Mouse (Mus musculus) adrenal gland, postnatal 14 days (tissue): ENCODE results near the gene Cel. TPM values are rescaled to one million over a fixed set of nuclear protein-coding genes. Genes with fewer than 3 reads are reported as not detected.
A peak's percentile ranks its signal among the peaks of the same experiment; 100 is the strongest.

Source experiments
- DNase-seq: peaks from one replicate; pipeline ENCODE4 v3.0.0; 2021; ENCODE audit warnings: mixed read lengths
- total RNA-seq: library from RNA; stranded (reverse); gene quantifications from 2 replicates; pipeline ENCODE4 v1.2.3, GENCODE M21; 2021

Cel gene
- total RNA-seq, 1 experiment from 2014 or later, result 0.15 TPM

- no peak for DNase-seq
Observed at GRCm38 (mm10) chr2:28537634-28537920, 25.6 kb downstream of the Cel start.

DNA sequence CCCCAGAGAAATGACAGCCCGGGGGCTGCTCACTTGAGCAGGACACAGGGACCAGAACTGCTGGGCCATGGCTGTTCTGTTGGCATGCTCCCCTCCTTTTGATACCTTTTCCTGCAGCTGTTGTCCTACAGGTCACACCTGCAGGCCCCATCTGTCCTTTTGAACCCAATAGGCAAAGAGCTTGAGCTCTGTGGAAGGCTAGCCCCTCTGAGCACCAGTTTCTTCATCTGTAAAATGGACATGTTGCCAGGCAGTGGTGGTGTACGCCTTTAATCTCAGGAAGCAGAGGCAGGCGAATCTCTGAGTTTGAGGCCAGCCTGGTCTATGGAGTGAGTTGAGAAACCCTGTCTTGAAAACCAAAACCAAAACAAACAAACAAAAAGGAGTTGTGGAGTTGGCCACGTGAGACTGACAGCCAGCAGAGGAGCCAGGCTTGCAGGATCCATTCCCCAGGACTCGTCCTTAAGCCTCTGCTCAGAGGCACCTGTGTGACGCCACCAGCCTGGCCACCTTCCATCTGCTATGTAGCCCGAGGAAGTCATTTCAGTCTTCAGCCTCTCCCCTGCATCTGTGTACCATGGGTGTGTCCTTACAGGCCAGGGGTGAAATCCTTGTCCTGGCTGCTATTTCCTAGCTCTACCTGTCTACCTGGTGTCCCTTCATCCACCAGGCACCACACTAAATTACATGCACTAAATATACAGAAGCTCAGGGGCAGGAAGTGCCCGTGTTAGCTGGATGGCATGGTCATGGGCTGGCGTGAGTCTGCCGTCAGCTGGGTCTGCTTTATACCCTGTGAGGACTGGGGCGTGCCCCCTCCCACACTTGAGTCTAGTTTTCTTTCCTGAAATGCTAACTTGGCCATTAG is 26.2 kb downstream of the Cel start:
- no peak for DNase-seq

DNA sequence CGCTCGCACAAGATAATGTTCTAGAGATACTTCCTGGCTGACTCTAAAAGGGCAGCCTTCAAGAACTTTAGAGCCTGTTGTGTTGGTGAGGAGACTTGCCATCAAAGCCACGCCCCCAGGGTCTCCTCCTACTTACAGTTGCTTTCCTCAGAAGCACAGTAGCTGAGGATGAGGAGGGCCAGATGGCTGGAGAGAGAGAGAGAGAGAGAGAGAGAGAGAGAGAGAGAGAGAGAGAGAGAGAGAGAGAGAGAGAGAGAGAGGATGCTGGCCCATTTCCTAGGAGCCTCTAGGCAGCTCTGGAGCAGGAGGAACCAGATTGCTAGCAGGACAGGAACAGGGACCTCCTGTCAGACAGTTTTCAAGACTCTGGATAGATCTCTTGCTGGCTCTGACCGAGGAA is 27.0 kb downstream of the Cel start:
- no peak for DNase-seq

DNA sequence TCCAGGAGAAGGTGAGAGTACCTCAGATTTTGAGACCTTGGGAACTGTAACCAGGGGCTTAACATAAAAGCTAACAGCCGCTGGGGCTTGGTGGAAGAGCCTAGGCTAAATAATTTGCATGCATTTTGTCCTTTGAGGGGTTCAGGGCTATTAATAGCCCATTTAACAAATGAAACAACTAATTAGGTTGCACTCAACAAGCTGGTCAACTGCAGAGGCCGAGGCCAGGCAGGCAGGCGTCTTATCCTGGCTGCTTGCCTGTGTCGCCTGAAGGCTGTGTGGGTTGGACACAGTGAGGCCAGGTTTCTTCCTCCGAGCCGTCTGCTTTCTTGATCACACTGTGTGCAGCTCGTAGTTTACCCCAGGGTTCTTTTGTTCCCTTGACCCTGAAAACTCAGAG is 27.6 kb downstream of the Cel start:
- peak; percentile 68 for DNase-seq

DNA sequence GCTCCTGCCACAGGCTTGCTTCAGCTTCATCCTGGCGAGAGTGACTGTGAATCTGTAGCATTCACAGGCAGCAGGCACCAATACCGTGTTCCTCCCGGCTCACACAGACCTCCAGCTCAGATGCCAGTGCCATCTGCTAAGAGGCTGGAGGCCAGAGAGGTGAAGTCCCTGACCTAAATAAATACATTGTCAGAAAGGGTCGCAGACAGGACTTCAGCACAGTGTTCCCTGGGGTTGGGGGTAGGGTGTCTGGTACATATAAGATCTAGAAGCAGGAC is 28.0 kb downstream of the Cel start:
- DNase-seq, result no peak

DNA sequence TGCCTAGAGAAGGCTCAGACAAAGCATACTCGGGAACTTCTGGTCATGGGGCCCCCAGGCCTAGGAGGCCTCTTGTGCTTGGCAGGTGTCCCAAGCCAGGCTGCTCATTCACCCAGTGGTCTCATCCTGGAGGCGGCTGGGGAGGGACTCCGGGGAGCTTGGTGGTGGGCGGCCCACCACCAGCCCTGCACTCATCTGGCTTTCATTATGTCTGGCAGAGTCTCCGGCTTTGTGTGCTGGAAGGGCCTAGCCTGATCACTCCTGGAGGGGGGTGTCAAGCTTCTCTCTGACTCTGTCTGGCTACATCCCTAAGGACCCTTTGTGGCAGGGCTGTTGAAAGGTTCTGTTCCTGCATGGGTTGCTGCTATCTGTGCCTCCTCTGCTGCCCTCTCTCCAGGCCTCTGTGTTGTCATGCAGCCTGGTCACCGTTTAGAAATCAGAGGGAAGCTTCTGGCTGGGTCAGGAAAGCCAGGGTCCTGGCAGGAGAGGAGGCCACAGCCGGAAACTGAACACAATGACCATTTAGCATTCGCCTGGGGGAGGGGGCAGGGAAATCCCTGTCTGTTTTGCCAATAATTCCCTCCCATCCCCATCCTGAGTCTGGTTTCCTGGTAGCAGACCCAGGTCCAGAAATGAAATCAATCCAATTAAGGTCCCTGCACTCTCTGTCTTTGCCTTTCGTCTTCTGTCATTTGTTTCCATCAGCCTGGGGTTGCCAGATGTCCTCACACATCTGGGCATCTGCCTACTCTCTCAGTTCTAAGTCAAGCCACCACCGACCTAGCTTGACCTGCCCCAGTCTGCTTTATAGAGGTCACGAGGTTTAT is 28.6 kb downstream of the Cel start:
- peak; percentile 72 for DNase-seq

DNA sequence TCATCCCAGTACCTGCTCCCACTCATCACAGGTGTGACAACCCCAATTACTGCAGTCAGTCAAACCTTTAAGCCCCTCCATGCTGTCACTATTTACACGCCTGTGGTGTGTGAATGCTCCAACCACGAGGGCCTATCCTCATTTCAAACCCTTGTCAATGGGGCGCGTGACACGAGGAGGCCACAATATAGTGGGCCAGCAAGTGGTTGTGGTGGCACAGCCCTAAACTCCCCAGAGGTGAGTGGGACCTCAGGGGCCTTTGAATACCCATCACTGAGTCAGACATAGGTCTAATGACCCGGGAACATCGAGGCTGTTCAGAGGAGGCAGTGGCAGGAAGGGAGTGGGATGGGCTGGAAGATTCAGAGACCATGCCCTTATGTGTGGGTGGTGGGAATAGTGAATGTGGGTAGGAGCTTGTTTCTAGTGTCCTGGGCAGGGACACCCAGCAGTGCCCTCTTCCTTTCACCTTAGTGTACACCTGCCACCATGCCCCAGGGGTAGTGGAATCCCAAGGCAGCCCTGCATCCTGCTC is 29.2 kb downstream of the Cel start:
- no peak for DNase-seq

- peak; percentile 95 for DNase-seq
Observed at GRCm38 (mm10) chr2:28532938-28533771, 30.0 kb downstream of the Cel start.

DNA sequence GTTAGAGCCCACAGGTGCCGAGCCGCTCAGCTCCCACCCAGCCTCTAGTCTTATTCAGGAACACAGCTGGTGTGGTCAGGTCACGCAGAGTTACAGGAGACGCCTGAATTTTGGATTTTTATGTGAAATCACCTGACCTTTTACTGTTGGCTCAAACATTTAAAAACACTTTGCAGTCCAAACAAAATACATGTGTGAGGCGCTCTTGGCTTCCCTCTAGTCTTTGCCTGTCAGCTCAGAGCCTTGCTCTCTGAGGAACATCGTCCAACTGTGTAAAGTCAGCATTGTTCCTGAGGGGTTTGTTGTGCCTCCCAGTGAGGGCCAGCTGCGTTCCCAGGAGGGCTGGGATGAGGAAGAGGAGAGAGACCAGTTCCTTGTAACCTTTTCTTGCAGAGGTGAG is 32.9 kb downstream of the Cel start:
- no peak for DNase-seq

DNA sequence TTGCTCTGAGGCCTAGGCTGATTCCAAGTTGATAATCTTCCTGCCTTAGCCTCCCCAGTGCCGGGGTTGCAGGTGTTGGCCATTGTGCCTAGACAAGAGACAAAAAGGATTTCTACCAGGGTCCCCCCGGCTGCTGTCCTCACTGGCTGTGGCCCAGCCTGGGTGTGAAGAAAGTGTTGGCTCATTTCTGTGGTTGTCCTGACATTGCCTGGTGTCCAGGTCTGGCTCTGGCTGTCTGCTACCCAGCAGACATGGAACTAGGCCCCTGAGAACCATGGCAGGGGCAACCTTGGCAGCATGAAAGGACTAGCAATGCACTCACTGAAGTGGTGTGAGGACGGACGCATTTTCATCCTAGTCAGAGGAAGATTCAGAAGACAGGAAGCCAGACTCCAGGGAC is 33.3 kb downstream of the Cel start:
- no peak for DNase-seq

DNA sequence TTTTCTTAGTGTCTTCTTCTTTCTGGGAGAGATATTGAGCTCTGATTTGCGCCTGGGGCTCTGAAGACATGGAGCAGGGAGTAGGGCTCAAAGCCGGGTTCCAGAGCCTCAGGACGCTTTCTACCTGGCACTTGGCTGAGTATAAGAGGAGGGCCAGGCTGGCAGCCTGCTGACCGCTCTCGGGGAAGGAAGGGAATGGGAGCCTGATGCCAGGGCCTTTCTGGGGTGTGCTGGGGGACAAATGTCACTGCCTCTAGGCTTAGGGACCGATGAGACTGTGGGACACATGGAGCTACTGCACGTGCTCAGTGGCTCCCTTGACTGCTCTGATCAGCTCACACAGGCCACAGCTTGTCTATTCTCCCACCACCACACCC is 34.9 kb downstream of the Cel start:
- DNase-seq, result no peak

- no peak for DNase-seq
Observed at GRCm38 (mm10) chr2:28527436-28528353, 35.5 kb downstream of the Cel start.

GRCm38 (mm10) chr2:28525943-28526876 is 37.0 kb downstream of the Cel start:
- DNase-seq, result no peak

- peak; percentile 88 for DNase-seq
Observed at GRCm38 (mm10) chr2:28525219-28525942, 37.8 kb downstream of the Cel start.

GRCm38 (mm10) chr2:28524406-28524805 is 38.8 kb downstream of the Cel start:
- peak; percentile 67 for DNase-seq

GRCm38 (mm10) chr2:28523643-28524117 is 39.5 kb downstream of the Cel start:
- DNase-seq, result peak; percentile 94

DNA sequence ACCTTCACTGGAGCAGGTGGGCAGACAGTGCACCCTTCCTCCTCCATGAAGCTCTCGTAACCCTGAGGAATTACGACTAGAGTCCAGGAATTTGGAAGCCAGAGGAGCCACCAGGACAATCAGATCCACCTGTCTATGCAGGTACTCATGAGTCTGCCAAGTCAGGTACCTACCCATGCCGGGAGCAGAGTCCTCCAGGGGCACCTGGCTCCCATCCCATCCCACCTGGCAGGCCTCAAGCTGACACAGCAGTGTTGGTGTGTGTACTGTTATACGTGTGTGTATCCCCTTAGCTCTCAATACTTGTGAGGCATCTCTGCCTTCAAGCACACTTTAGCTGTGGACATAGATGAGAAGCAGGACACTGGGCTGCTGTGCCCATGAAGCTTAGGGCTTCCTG is 41.0 kb downstream of the Cel start:
- no peak for DNase-seq

DNA sequence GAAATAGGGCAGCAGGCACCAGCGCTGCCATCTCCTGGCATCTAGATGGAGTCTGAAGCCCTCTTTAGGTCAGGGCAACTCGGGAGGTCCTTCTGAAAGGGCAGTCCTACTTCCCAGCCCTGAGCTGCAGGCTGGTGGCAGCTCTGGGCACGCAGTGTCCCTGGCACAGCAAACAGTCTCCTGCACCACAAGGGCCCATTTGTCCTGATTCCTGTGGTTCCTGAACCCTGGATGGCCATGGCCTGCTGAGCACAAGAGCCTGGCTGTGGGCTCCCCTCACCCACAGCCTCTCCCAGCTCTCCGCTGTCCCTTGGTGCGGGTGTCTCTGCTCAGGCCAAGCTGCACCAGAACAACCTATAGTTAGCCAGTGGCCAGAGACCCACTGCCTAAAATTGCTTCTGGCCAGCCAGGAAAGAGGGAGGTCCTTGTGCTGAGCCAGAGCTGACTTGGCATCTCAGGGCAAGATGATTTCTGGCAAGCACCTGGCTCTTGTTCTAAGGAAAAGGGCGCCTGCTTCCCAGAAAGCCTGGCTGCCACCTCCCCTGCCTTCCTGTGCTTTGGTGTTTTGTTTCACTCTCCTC is 41.5 kb downstream of the Cel start:
- DNase-seq, result no peak

DNA sequence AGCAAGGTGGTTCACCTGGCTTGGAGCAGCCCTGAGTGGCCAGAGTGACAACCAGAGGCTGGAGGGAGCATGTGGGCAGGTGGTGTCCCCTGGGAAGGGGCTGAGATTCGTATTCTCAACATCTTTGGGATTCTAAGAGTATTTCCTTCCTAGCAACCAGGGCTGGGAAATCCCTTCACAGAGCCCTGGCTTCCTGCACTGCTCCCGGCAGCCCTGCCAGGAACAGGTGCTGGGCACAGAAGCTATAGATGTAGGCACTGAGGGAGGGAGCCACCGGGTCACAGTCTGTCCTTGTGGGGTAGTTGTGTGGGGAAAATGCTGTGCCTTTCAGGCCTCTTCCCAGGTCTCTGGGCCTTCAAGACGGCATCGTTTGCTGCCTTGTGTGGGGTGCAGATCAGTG is 42.6 kb downstream of the Cel start:
- DNase-seq, result no peak
